Mouse (Mus musculus): ENCODE measurements at regions not wholly inside any gene's neighbourhood (a gene's known extent, or its start where the extent isn't known, plus 50 kb on each side); places are given as distances from the start of the nearest gene placed in this dataset.

- H3K4me2 ChIP-seq (ENCODE audit: low read depth) = no peak overlapping the region
- no peak overlapping the region for H3ac ChIP-seq (ENCODE audit: control insufficient read depth, insufficient read length)
- H3K27me3 ChIP-seq (ENCODE audit: control insufficient read depth, insufficient read depth, insufficient read length) = no peaks in the 10 kb centered on the region
- H3K36me3 ChIP-seq (ENCODE audit: control insufficient read depth, insufficient read depth) = no peaks in the 10 kb centered on the region
- no peak for TF ChIP-seq CEBPB (IDR thresholded peaks at IDR 0.05; ENCODE audit: insufficient read depth, poor library complexity, severe bottlenecking)
- TF ChIP-seq POLR2AphosphoS2 (IDR thresholded peaks at IDR 0.05; ENCODE audit: insufficient read length, low read depth) = no peak
- TF ChIP-seq TCF3 (IDR thresholded peaks at IDR 0.05; ENCODE audit: insufficient read length, low read depth) = no peak
- TF ChIP-seq E2F4 (IDR thresholded peaks at IDR 0.05; ENCODE audit: insufficient read depth) = no peak
- TF ChIP-seq MAX (IDR thresholded peaks at IDR 0.05; ENCODE audit: low read depth) = no peak
- no peak for TF ChIP-seq POLR2A (IDR thresholded peaks at IDR 0.05; ENCODE audit: insufficient read length, low read depth)
- no peak for TF ChIP-seq REST (IDR thresholded peaks at IDR 0.05; ENCODE audit: insufficient read depth, insufficient read length)
- TF ChIP-seq MYOD1 (IDR thresholded peaks at IDR 0.05; ENCODE audit: control insufficient read depth in 1 of 3, insufficient read length in 2 of 3, low read depth in 2 of 3) = no peak
- TF ChIP-seq USF1 (IDR thresholded peaks at IDR 0.05; ENCODE audit: low read depth) = no peak
- no peak for TF ChIP-seq MYOG (IDR thresholded peaks at IDR 0.05; ENCODE audit: control insufficient read depth in 1 of 3, insufficient read depth in 1 of 3, insufficient read length in 2 of 3, low read depth in 2 of 3)
- no peak for TF ChIP-seq SRF (IDR thresholded peaks at IDR 0.05; ENCODE audit: control insufficient read depth, insufficient read length, low read depth)
- TF ChIP-seq TCF12 (IDR thresholded peaks at IDR 0.05; ENCODE audit: insufficient read depth, poor library complexity, severe bottlenecking) = no peak
- H3K4me3 ChIP-seq = no peak overlapping the region
- H3K79me2 ChIP-seq (ENCODE audit: control insufficient read depth, insufficient read depth) = no peaks in the 10 kb centered on the region
Observed at GRCm38 (mm10) chr8:64344933-64345332, 138.9 kb upstream of the Tll1 start.

- Histone ChIP-seq H3K4me3 (no peak overlapping the region), H3K4me2 (ENCODE audit: low read depth) (no peak overlapping the region), H3K27me3 (ENCODE audit: control insufficient read depth, insufficient read depth, insufficient read length) (no peaks in the 10 kb centered on the region), H3ac (ENCODE audit: control insufficient read depth, insufficient read length) (no peak overlapping the region), H3K79me2 (ENCODE audit: control insufficient read depth, insufficient read depth) (no peaks in the 10 kb centered on the region), H3K36me3 (ENCODE audit: control insufficient read depth, insufficient read depth) (no peaks in the 10 kb centered on the region)
- no peak for TF ChIP-seq POLR2AphosphoS2 (IDR thresholded peaks at IDR 0.05; ENCODE audit: insufficient read length, low read depth)
- TF ChIP-seq MYOG (IDR thresholded peaks at IDR 0.05; ENCODE audit: control insufficient read depth in 1 of 3, insufficient read depth in 1 of 3, insufficient read length in 2 of 3, low read depth in 2 of 3) = no peak
- no peak for TF ChIP-seq POLR2A (IDR thresholded peaks at IDR 0.05; ENCODE audit: insufficient read length, low read depth)
- no peak for TF ChIP-seq CEBPB (IDR thresholded peaks at IDR 0.05; ENCODE audit: insufficient read depth, poor library complexity, severe bottlenecking)
- TF ChIP-seq USF1 (IDR thresholded peaks at IDR 0.05; ENCODE audit: low read depth) = no peak
- no peak for TF ChIP-seq SRF (IDR thresholded peaks at IDR 0.05; ENCODE audit: control insufficient read depth, insufficient read length, low read depth)
- TF ChIP-seq E2F4 (IDR thresholded peaks at IDR 0.05; ENCODE audit: insufficient read depth) = no peak
Observed at GRCm38 (mm10) chr8:64343600-64343999, 137.5 kb upstream of the Tll1 start.

GRCm38 (mm10) chr8:64342397-64342796 lies 136.3 kb upstream of the Tll1 start:
- TF ChIP-seq TCF3 (IDR thresholded peaks at IDR 0.05; ENCODE audit: insufficient read length, low read depth) = no peak
- no peak for TF ChIP-seq MYOD1 (IDR thresholded peaks at IDR 0.05; ENCODE audit: control insufficient read depth in 1 of 3, insufficient read length in 2 of 3, low read depth in 2 of 3)
- TF ChIP-seq POLR2A (IDR thresholded peaks at IDR 0.05; ENCODE audit: insufficient read length, low read depth) = no peak
- TF ChIP-seq CEBPB (IDR thresholded peaks at IDR 0.05; ENCODE audit: insufficient read depth, poor library complexity, severe bottlenecking) = no peak
- TF ChIP-seq SRF (IDR thresholded peaks at IDR 0.05; ENCODE audit: control insufficient read depth, insufficient read length, low read depth) = no peak
- no peak for TF ChIP-seq E2F4 (IDR thresholded peaks at IDR 0.05; ENCODE audit: insufficient read depth)
- TF ChIP-seq TCF12 (IDR thresholded peaks at IDR 0.05; ENCODE audit: insufficient read depth, poor library complexity, severe bottlenecking) = no peak
- no peak for TF ChIP-seq REST (IDR thresholded peaks at IDR 0.05; ENCODE audit: insufficient read depth, insufficient read length)
- no peak for TF ChIP-seq MYOG (IDR thresholded peaks at IDR 0.05; ENCODE audit: control insufficient read depth in 1 of 3, insufficient read depth in 1 of 3, insufficient read length in 2 of 3, low read depth in 2 of 3)
- no peak for TF ChIP-seq MAX (IDR thresholded peaks at IDR 0.05; ENCODE audit: low read depth)
- no peak for TF ChIP-seq POLR2AphosphoS2 (IDR thresholded peaks at IDR 0.05; ENCODE audit: insufficient read length, low read depth)
- TF ChIP-seq USF1 (IDR thresholded peaks at IDR 0.05; ENCODE audit: low read depth) = no peak
- H3ac ChIP-seq (ENCODE audit: control insufficient read depth, insufficient read length) = no peak overlapping the region
- H3K36me3 ChIP-seq (ENCODE audit: control insufficient read depth, insufficient read depth) = no peaks in the 10 kb centered on the region
- no peak overlapping the region for H3K4me3 ChIP-seq
- H3K4me2 ChIP-seq (ENCODE audit: low read depth) = no peak overlapping the region
- no peaks in the 10 kb centered on the region for H3K27me3 ChIP-seq (ENCODE audit: control insufficient read depth, insufficient read depth, insufficient read length)
- no peaks in the 10 kb centered on the region for H3K79me2 ChIP-seq (ENCODE audit: control insufficient read depth, insufficient read depth)

- H3K4me2 ChIP-seq (ENCODE audit: low read depth) = no peak overlapping the region
- H3K79me2 ChIP-seq (ENCODE audit: control insufficient read depth, insufficient read depth) = no peaks in the 10 kb centered on the region
- no peak overlapping the region for H3ac ChIP-seq (ENCODE audit: control insufficient read depth, insufficient read length)
- no peak for TF ChIP-seq E2F4 (IDR thresholded peaks at IDR 0.05; ENCODE audit: insufficient read depth)
- no peak for TF ChIP-seq POLR2A (IDR thresholded peaks at IDR 0.05; ENCODE audit: insufficient read length, low read depth)
- no peak for TF ChIP-seq MYOD1 (IDR thresholded peaks at IDR 0.05; ENCODE audit: control insufficient read depth in 1 of 3, insufficient read length in 2 of 3, low read depth in 2 of 3)
- TF ChIP-seq POLR2AphosphoS2 (IDR thresholded peaks at IDR 0.05; ENCODE audit: insufficient read length, low read depth) = no peak
- TF ChIP-seq REST (IDR thresholded peaks at IDR 0.05; ENCODE audit: insufficient read depth, insufficient read length) = no peak
- TF ChIP-seq TCF3 (IDR thresholded peaks at IDR 0.05; ENCODE audit: insufficient read length, low read depth) = no peak
- no peak for TF ChIP-seq CEBPB (IDR thresholded peaks at IDR 0.05; ENCODE audit: insufficient read depth, poor library complexity, severe bottlenecking)
- TF ChIP-seq MAX (IDR thresholded peaks at IDR 0.05; ENCODE audit: low read depth) = no peak
- TF ChIP-seq TCF12 (IDR thresholded peaks at IDR 0.05; ENCODE audit: insufficient read depth, poor library complexity, severe bottlenecking) = no peak
- no peak for TF ChIP-seq USF1 (IDR thresholded peaks at IDR 0.05; ENCODE audit: low read depth)
- TF ChIP-seq MYOG (IDR thresholded peaks at IDR 0.05; ENCODE audit: control insufficient read depth in 1 of 3, insufficient read depth in 1 of 3, insufficient read length in 2 of 3, low read depth in 2 of 3) = no peak
- TF ChIP-seq SRF (IDR thresholded peaks at IDR 0.05; ENCODE audit: control insufficient read depth, insufficient read length, low read depth) = no peak
- no peaks in the 10 kb centered on the region for H3K36me3 ChIP-seq (ENCODE audit: control insufficient read depth, insufficient read depth)
- H3K27me3 ChIP-seq (ENCODE audit: control insufficient read depth, insufficient read depth, insufficient read length) = no peaks in the 10 kb centered on the region
- H3K4me3 ChIP-seq = no peak overlapping the region
Observed at GRCm38 (mm10) chr8:64337356-64337755, 131.3 kb upstream of the Tll1 start.
